8 mouse cellular contexts compared by ENCODE assay signal in the genomic region with DNA sequence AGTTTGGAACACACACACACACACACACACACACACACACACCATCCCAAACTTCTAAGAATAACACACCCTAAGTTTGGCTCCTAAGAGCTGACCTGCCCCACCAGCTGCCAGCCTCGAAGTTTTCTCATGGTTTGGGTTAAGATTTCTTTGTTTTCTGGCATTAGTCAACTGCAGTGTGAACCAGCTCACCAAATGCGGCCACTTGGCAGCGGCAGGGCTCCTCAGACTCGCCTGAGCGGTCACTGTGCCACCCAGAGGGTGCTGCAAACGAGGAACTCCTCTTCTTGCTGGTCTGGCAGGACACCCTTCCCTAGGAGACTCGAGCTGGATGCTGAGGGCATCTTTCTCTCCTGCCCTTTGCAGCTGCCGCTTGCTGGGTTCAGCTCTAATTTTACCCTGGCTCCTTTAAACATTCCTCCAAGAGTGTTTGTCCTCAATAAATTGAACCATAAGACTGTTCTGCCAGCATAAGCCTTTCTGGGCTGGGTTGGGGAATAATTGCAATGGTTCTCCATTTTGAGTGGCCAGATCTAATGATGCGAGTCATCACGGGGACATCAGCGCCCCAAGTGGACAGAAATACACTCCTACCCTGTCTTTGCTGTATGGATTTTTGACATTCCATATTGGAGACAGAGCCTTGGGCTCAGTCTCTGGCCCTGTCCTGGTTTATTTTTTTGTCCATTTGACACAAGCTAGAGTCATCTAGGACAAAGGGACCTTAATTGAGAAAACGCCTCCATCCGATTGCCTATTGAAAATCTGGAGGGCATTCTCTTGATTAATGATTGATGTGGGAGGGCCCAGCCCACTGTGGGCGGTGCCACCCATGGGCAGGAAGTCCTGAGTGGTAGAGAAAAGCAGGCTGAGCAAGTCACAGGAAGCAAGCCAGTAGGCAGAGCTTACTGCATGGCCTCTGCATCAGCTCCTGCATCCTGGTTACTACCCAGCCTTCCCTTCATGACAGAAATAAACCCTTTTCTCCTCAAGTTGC. TPM values are rescaled to one million over a fixed set of nuclear protein-coding genes. Genes with fewer than 3 reads are reported as not detected.
DNase-seq lines count a peak whose midpoint lies in the region; ATAC-seq and TF ChIP-seq lines count a peak whose summit lies in the region.
"Had no signal": no experiment of that assay in that cellular context is flagged by ENCODE, and none has a peak within 500 bp of the region (broad histone marks: within the 10 kb centered on the region; RNA-seq: fewer than 3 reads in every experiment).

No protein-coding gene starts in this region.

- peak overlapping the region; percentile 78 for H3K27ac ChIP-seq in embryonic fibroblast, embryonic 13.5 days (ENCODE audit: insufficient read depth, low read length)

- peak; percentile 43; the same call in 1 of the 2 replicates for ATAC-seq in megakaryocyte, adult 5-6 weeks (ENCODE audit: poor library complexity, severe bottlenecking)

- peak; percentile 56 for DNase-seq in layer of hippocampus, adult 9-11 months
- DNase-seq in layer of hippocampus, adult 9-10 months (ENCODE audit: low spot score) = no peak
- peak; percentile 58 for DNase-seq in ES-CJ7 (ENCODE audit: low read depth, low spot score)
- no peak for DNase-seq in frontal cortex, postnatal 36 days (ENCODE audit: low spot score in 2 of 2)
- DNase-seq in layer of hippocampus, adult 11-12 months (ENCODE audit: low spot score) = no peak

- no peak for TF ChIP-seq POLR2A in embryonic fibroblast, embryonic 13.5 days (IDR thresholded peaks at IDR 0.05; ENCODE audit: low read depth, low read length)

- TF ChIP-seq CTCF in embryonic fibroblast, embryonic 13.5 days (IDR thresholded peaks at IDR 0.05; ENCODE audit: borderline replicate concordance, insufficient read depth, low read length) = no peak

- no peak overlapping the region for H3K4me3 ChIP-seq in embryonic fibroblast, embryonic 13.5 days (ENCODE audit: insufficient read depth, low read length)
- H3K4me3 ChIP-seq: limb, embryonic 13.5 days had no signal

- peaks cover 11% of the 10 kb centered on the region for H3K4me1 ChIP-seq in embryonic fibroblast, embryonic 13.5 days (ENCODE audit: control insufficient read depth, insufficient read depth, low read length)

RNA-seq across cellular contexts. Expression of a gene that starts 37.7 kb away (rescaled TPM):
- polyA plus RNA-seq in embryonic fibroblast, embryonic 13.5 days (2011; ENCODE audit: insufficient read length, low read depth, missing spikeins) = 86.5 and 103 TPM in 2 replicates
- total RNA-seq in megakaryocyte, adult 5-6 weeks (2015) = 27.1 and 29.4 TPM in 2 replicates
- total RNA-seq in megakaryocyte, adult 5-6 weeks (2017) = 19.8 and 22.6 TPM in 2 replicates

Comparison
In these comparisons a context has a peak if more than half of its experiments do, and no peak if none do; other contexts are left out.
1. DNase-seq: peak in layer of hippocampus, adult 9-11 months (single experiment) and ES-CJ7 (single experiment); none in layer of hippocampus, adult 9-10 months (single experiment), frontal cortex, postnatal 36 days (0 of 2) and layer of hippocampus, adult 11-12 months (single experiment).